Mouse (Mus musculus) T-helper 2 cell (primary cell): Measurements from ENCODE around the gene C530025M09Rik.

ENCODE experiments used
- in situ Hi-C: fragments of 300-600 bp; cut with MboI, MseI; formaldehyde crosslinking; loops from one replicate; pipeline ENCODE4 v1.15.1; 2025; ENCODE audit warnings: high pct_unique_total_duplicates

The C530025M09Rik gene

GRCm38 (mm10) chr2:149830536-149831458, at the start of gene C530025M09Rik:
Gene C530025M09Rik (minus strand): TSS chr2:149831213.
- in situ Hi-C loops, result no loop called here

- in situ Hi-C loops, result no loop called here
Measured at GRCm38 (mm10) chr2:149877954-149878353, 46.9 kb upstream of the C530025M09Rik start.

- in situ Hi-C loops, result no loop called here
Measured at GRCm38 (mm10) chr2:149873346-149873745, 42.3 kb upstream of the C530025M09Rik start.

GRCm38 (mm10) chr2:149872496-149872895, 41.5 kb upstream of the C530025M09Rik start:
- in situ Hi-C loops, result no loop called here

- in situ Hi-C loops, result no loop called here
Measured at GRCm38 (mm10) chr2:149870496-149870895, 39.5 kb upstream of the C530025M09Rik start.

GRCm38 (mm10) chr2:149865914-149866435, 35.0 kb upstream of the C530025M09Rik start:
- in situ Hi-C loops, result no loop called here

- in situ Hi-C loops, result no loop called here
Measured at GRCm38 (mm10) chr2:149861002-149861401, 30.0 kb upstream of the C530025M09Rik start.

- in situ Hi-C loops, result no loop called here
Measured at GRCm38 (mm10) chr2:149848778-149849177, 17.8 kb upstream of the C530025M09Rik start.

GRCm38 (mm10) chr2:149844575-149844974, 13.6 kb upstream of the C530025M09Rik start:
- in situ Hi-C loops, result no loop called here

- in situ Hi-C loops, result no loop called here
Measured at GRCm38 (mm10) chr2:149839666-149840065, 8.7 kb upstream of the C530025M09Rik start.

- in situ Hi-C loops, result no loop called here
Measured at GRCm38 (mm10) chr2:149836471-149837135, 5.6 kb upstream of the C530025M09Rik start.

- in situ Hi-C loops, result no loop called here
Measured at GRCm38 (mm10) chr2:149835091-149835490, 4.1 kb upstream of the C530025M09Rik start.

- in situ Hi-C loops, result no loop called here
Measured at GRCm38 (mm10) chr2:149832301-149832700, 1.3 kb upstream of the C530025M09Rik start.

GRCm38 (mm10) chr2:149831459-149832245, 639 bp upstream of the C530025M09Rik start:
- in situ Hi-C loops, result no loop called here

- in situ Hi-C loops, result no loop called here
Measured at GRCm38 (mm10) chr2:149829955-149830535, 968 bp downstream of the C530025M09Rik start.

GRCm38 (mm10) chr2:149828911-149829310, 2.1 kb downstream of the C530025M09Rik start, which contains the start of gene Syndig1:
Gene Syndig1 (plus strand): TSS chr2:149829211.
- in situ Hi-C loops, result no loop called here

- in situ Hi-C loops, result no loop called here
Measured at GRCm38 (mm10) chr2:149820201-149820600, 10.8 kb downstream of the C530025M09Rik start.

- in situ Hi-C loops, result no loop called here
Measured at GRCm38 (mm10) chr2:149819751-149820150, 11.3 kb downstream of the C530025M09Rik start.

GRCm38 (mm10) chr2:149818395-149818794, 12.6 kb downstream of the C530025M09Rik start:
- in situ Hi-C loops, result no loop called here

- in situ Hi-C loops, result no loop called here
Measured at GRCm38 (mm10) chr2:149812899-149813298, 18.1 kb downstream of the C530025M09Rik start.

GRCm38 (mm10) chr2:149805256-149805655, 25.8 kb downstream of the C530025M09Rik start:
- in situ Hi-C loops, result no loop called here
